Mouse (Mus musculus): ENCODE measurements at regions not wholly inside any gene's neighbourhood (a gene's known extent, or its start where the extent isn't known, plus 50 kb on each side); places are given as distances from the start of the nearest gene placed in this dataset.

GRCm38 (mm10) chr1:157004312-157005074 lies 65.1 kb upstream of the Ralgps2 start:
- no peak for ATAC-seq
- DNase-seq (ENCODE audit: low spot score) = no peak
- Histone ChIP-seq H3K9ac (ENCODE audit: low read length) (no peak overlapping the region), H3K27me3 (replicated peaks; ENCODE audit: control insufficient read depth, insufficient read depth, low read length) (no peaks in the 10 kb centered on the region), H3K4me1 (ENCODE audit: control insufficient read depth, insufficient read depth, low read length) (peaks cover 7% of the 10 kb centered on the region; the same call in 1 of the 2 replicates), H3K4me2 (ENCODE audit: low read length) (no peak overlapping the region), H3K36me3 (ENCODE audit: control insufficient read depth, insufficient read depth, low read length) (no peaks in the 10 kb centered on the region), H3K9me3 (replicated peaks; ENCODE audit: control insufficient read depth, low read length) (no peaks in the 10 kb centered on the region), H3K4me3 (ENCODE audit: low read depth, low read length) (no peak overlapping the region), H3K27ac (ENCODE audit: low read depth, low read length) (no peak overlapping the region)
- WGBS = 89% methylated on average over 16 of the region's 16 CpGs

- H3K4me2 ChIP-seq (ENCODE audit: low read length) = no peak overlapping the region
- ATAC-seq (no peak), DNase-seq (ENCODE audit: low spot score) (no peak)
- H3K9ac ChIP-seq (ENCODE audit: low read length) = no peak overlapping the region
- H3K27me3 ChIP-seq (replicated peaks; ENCODE audit: control insufficient read depth, insufficient read depth, low read length) = no peaks in the 10 kb centered on the region
- H3K36me3 ChIP-seq (ENCODE audit: control insufficient read depth, insufficient read depth, low read length) = no peaks in the 10 kb centered on the region
- peaks cover 15% of the 10 kb centered on the region for H3K4me1 ChIP-seq (ENCODE audit: control insufficient read depth, insufficient read depth, low read length)
- no peaks in the 10 kb centered on the region for H3K9me3 ChIP-seq (replicated peaks; ENCODE audit: control insufficient read depth, low read length)
- H3K4me3 ChIP-seq (ENCODE audit: low read depth, low read length) = no peak overlapping the region
- WGBS = 94% methylated on average over 7 of the region's 7 CpGs
- no peak overlapping the region for H3K27ac ChIP-seq (ENCODE audit: low read depth, low read length)
These were observed 63.6 kb upstream of the Ralgps2 start for GRCm38 (mm10) chr1:157003034-157003433.

GRCm38 (mm10) chr1:157002258-157002657 lies 62.8 kb upstream of the Ralgps2 start:
- Histone ChIP-seq H3K9me3 (replicated peaks; ENCODE audit: control insufficient read depth, low read length) (no peaks in the 10 kb centered on the region), H3K27me3 (replicated peaks; ENCODE audit: control insufficient read depth, insufficient read depth, low read length) (no peaks in the 10 kb centered on the region), H3K36me3 (ENCODE audit: control insufficient read depth, insufficient read depth, low read length) (no peaks in the 10 kb centered on the region), H3K4me1 (ENCODE audit: control insufficient read depth, insufficient read depth, low read length) (peaks cover 23% of the 10 kb centered on the region), H3K27ac (ENCODE audit: low read depth, low read length) (no peak overlapping the region), H3K4me2 (ENCODE audit: low read length) (no peak overlapping the region), H3K4me3 (ENCODE audit: low read depth, low read length) (no peak overlapping the region), H3K9ac (ENCODE audit: low read length) (no peak overlapping the region)
- ATAC-seq = no peak
- DNase-seq (ENCODE audit: low spot score) = no peak
- 90% methylated on average over 2 of the region's 2 CpGs for WGBS

GRCm38 (mm10) chr1:157001008-157001660 lies 61.7 kb upstream of the Ralgps2 start:
- Histone ChIP-seq H3K4me2 (ENCODE audit: low read length) (no peak overlapping the region), H3K27ac (ENCODE audit: low read depth, low read length) (peak overlapping the region; percentile 29; the same call in 1 of the 2 replicates), H3K9me3 (replicated peaks; ENCODE audit: control insufficient read depth, low read length) (no peaks in the 10 kb centered on the region), H3K27me3 (replicated peaks; ENCODE audit: control insufficient read depth, insufficient read depth, low read length) (no peaks in the 10 kb centered on the region), H3K36me3 (ENCODE audit: control insufficient read depth, insufficient read depth, low read length) (no peaks in the 10 kb centered on the region), H3K4me3 (ENCODE audit: low read depth, low read length) (no peak overlapping the region), H3K4me1 (ENCODE audit: control insufficient read depth, insufficient read depth, low read length) (peaks cover 24% of the 10 kb centered on the region), H3K9ac (ENCODE audit: low read length) (no peak overlapping the region)
- ATAC-seq (no peak; the same call in 1 of the 2 replicates), DNase-seq (ENCODE audit: low spot score) (peak; percentile 51)
- WGBS = 54% methylated on average over 6 of the region's 6 CpGs

GRCm38 (mm10) chr1:156999947-157000346 lies 60.5 kb upstream of the Ralgps2 start:
- no peak for DNase-seq (ENCODE audit: low spot score)
- Histone ChIP-seq H3K4me2 (ENCODE audit: low read length) (no peak overlapping the region), H3K36me3 (ENCODE audit: control insufficient read depth, insufficient read depth, low read length) (no peaks in the 10 kb centered on the region), H3K9ac (ENCODE audit: low read length) (no peak overlapping the region), H3K27ac (ENCODE audit: low read depth, low read length) (no peak overlapping the region), H3K9me3 (replicated peaks; ENCODE audit: control insufficient read depth, low read length) (no peaks in the 10 kb centered on the region), H3K4me1 (ENCODE audit: control insufficient read depth, insufficient read depth, low read length) (peaks cover 24% of the 10 kb centered on the region), H3K27me3 (replicated peaks; ENCODE audit: control insufficient read depth, insufficient read depth, low read length) (no peaks in the 10 kb centered on the region), H3K4me3 (ENCODE audit: low read depth, low read length) (no peak overlapping the region)
- ATAC-seq = no peak
- WGBS = 65% methylated on average over 8 of the region's 8 CpGs

GRCm38 (mm10) chr1:156999272-156999671 lies 59.8 kb upstream of the Ralgps2 start:
- Histone ChIP-seq H3K27me3 (replicated peaks; ENCODE audit: control insufficient read depth, insufficient read depth, low read length) (no peaks in the 10 kb centered on the region), H3K36me3 (ENCODE audit: control insufficient read depth, insufficient read depth, low read length) (no peaks in the 10 kb centered on the region), H3K9ac (ENCODE audit: low read length) (no peak overlapping the region), H3K9me3 (replicated peaks; ENCODE audit: control insufficient read depth, low read length) (no peaks in the 10 kb centered on the region), H3K27ac (ENCODE audit: low read depth, low read length) (no peak overlapping the region), H3K4me1 (ENCODE audit: control insufficient read depth, insufficient read depth, low read length) (peaks cover 24% of the 10 kb centered on the region), H3K4me2 (ENCODE audit: low read length) (no peak overlapping the region), H3K4me3 (ENCODE audit: low read depth, low read length) (no peak overlapping the region)
- 90% methylated on average over 8 of the region's 8 CpGs for WGBS
- no peak for DNase-seq (ENCODE audit: low spot score)
- ATAC-seq = no peak

GRCm38 (mm10) chr1:156997476-156998305 lies 58.3 kb upstream of the Ralgps2 start:
- peak; percentile 85 for DNase-seq (ENCODE audit: low spot score)
- 24% methylated on average over 12 of the region's 12 CpGs for WGBS
- no peak overlapping the region for H3K4me3 ChIP-seq (ENCODE audit: low read depth, low read length)
- H3K9me3 ChIP-seq (replicated peaks; ENCODE audit: control insufficient read depth, low read length) = no peaks in the 10 kb centered on the region
- H3K36me3 ChIP-seq (ENCODE audit: control insufficient read depth, insufficient read depth, low read length) = no peaks in the 10 kb centered on the region
- ATAC-seq = peak; percentile 66
- H3K4me1 ChIP-seq (ENCODE audit: control insufficient read depth, insufficient read depth, low read length) = peaks cover 30% of the 10 kb centered on the region
- no peak overlapping the region for H3K4me2 ChIP-seq (ENCODE audit: low read length)
- H3K27me3 ChIP-seq (replicated peaks; ENCODE audit: control insufficient read depth, insufficient read depth, low read length) = no peaks in the 10 kb centered on the region
- H3K9ac ChIP-seq (ENCODE audit: low read length) = no peak overlapping the region
- H3K27ac ChIP-seq (ENCODE audit: low read depth, low read length) = peak overlapping the region; percentile 15; the same call in 1 of the 2 replicates

GRCm38 (mm10) chr1:156997033-156997432 lies 57.6 kb upstream of the Ralgps2 start:
- no peaks in the 10 kb centered on the region for H3K9me3 ChIP-seq (replicated peaks; ENCODE audit: control insufficient read depth, low read length)
- DNase-seq (ENCODE audit: low spot score) (peak; percentile 88), ATAC-seq (peak; percentile 73)
- WGBS = 62% methylated on average over 10 of the region's 10 CpGs
- no peak overlapping the region for H3K4me3 ChIP-seq (ENCODE audit: low read depth, low read length)
- no peak overlapping the region for H3K9ac ChIP-seq (ENCODE audit: low read length)
- peaks cover 30% of the 10 kb centered on the region for H3K4me1 ChIP-seq (ENCODE audit: control insufficient read depth, insufficient read depth, low read length)
- no peaks in the 10 kb centered on the region for H3K36me3 ChIP-seq (ENCODE audit: control insufficient read depth, insufficient read depth, low read length)
- no peak overlapping the region for H3K4me2 ChIP-seq (ENCODE audit: low read length)
- no peaks in the 10 kb centered on the region for H3K27me3 ChIP-seq (replicated peaks; ENCODE audit: control insufficient read depth, insufficient read depth, low read length)
- peak overlapping the region; percentile 15; the same call in 1 of the 2 replicates for H3K27ac ChIP-seq (ENCODE audit: low read depth, low read length)

All from forebrain, embryonic 14.5 days (tissue).